Mouse (Mus musculus) cerebellum, adult 2 months (tissue): Measurements from ENCODE around the gene Asb16. TPM values are rescaled to one million over a fixed set of nuclear protein-coding genes. Genes with fewer than 3 reads are reported as not detected.
A peak's percentile ranks its signal among the peaks of the same experiment; 100 is the strongest.

Experiments used
- DNase-seq, 2 experiments: peaks; one replicate each; pipeline ENCODE4 v3.0.0; 2021
- H3K27ac ChIP-seq: fragments of 200-500 bp; 2 replicates; pipeline ENCODE4 v1.5.1; 2012; ENCODE audit warnings: low read length, control low read depth, inconsistent platforms; ENCODE audit not compliant: insufficient read depth
- H3K27me3 ChIP-seq: fragments of 200-500 bp; 2 replicates; pipeline ENCODE4 v1.6.1; 2012; ENCODE audit warnings: inconsistent platforms, mild to moderate bottlenecking, low read length, moderate library complexity; ENCODE audit not compliant: control insufficient read depth, insufficient read depth
- H3K4me1 ChIP-seq: fragments of 200-500 bp; 2 replicates; pipeline ENCODE4 v1.6.1; 2011; ENCODE audit warnings: low read length; ENCODE audit not compliant: control insufficient read depth, insufficient read depth
- H3K4me3 ChIP-seq: fragments of 200-500 bp; replicated peaks from 2 replicates; pipeline ENCODE3; 2011; ENCODE audit warnings: mild to moderate bottlenecking, low read depth, low read length, control low read depth; ENCODE audit not compliant: insufficient read depth
- CTCF ChIP-seq: fragments of 200-500 bp; IDR thresholded peaks from 2 replicates; pipeline ENCODE4 v1.5.1; 2011; ENCODE audit warnings: low read depth, mild to moderate bottlenecking, control low read depth, low read length, moderate library complexity, borderline replicate concordance; ENCODE audit not compliant: insufficient read depth
- POLR2A ChIP-seq: fragments of 200-500 bp; IDR thresholded peaks from 2 replicates; pipeline ENCODE4 v1.6.1; 2011; ENCODE audit warnings: low read length, control low read depth, borderline replicate concordance; ENCODE audit not compliant: insufficient read depth
- WGBS: fragments of 180-500 bp; shearing (Covaris S2); methylation state at CpG from one replicate; pipeline ENCODE4 v1.1.7; 2018; 5-methylcytosine and 5-hydroxymethylcytosine counted together
- polyA plus RNA-seq: library from polyadenylated mRNA; depleted of rRNA; stranded (reverse); fragments of >200 nt; gene quantifications from 2 replicates; pipeline ENCODE4 v1.2.3, GENCODE M21; 2012

Asb16 gene
- polyA plus RNA-seq, 1 experiment, result 4.0 TPM

DNA sequence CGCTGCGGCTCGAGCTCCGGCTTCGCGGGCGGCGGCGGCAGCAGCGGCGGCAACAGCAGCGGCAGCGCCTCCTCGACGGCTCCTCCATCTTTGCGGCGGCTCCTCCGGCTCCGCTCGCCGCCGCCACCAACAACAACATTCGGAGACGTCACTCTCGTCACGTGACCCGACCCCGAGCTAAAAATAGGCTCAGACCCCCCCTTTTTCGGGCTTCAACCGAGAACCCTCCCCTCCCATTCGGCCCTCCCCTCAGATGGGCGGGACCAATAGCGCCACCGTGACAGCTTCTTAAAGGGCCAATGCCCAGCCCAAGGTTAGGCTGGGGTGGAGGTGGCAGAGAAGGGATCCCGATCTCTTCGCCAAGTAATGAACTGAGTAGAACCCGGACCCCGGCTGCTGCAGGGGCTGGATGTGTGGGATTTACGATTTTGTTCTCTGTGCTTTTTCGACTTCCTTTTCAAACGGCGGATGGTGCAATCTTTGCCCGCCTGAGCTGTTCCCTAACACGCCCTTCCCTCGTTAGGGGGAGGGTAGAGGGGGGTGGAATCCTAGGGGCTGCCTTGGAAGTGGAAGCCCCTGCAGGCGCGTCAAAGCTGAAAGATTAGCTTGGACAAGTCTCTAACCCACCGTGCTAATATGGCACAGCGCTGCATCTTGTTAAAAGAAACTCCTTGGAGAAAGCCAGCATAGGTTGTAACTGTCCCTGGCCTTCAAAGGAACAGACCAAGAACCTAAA, 38.4 kb upstream of the Asb16 start, which contains the start of gene Hdac5:
Gene Hdac5, minus strand, starts transcription at position 161 of the 736 bp plus-strand sequence.
- peak; percentile 98 to 99 for DNase-seq
- peaks cover 21% of the 10 kb centered on the region for H3K4me1 ChIP-seq
- H3K4me3 ChIP-seq, result peak within 1 kb of the TSS; percentile 98
- peak within 1 kb of the TSS; percentile 78 for H3K27ac ChIP-seq
- WGBS, result under 1% methylated on average over 40 of the region's 49 CpGs
- TF ChIP-seq POLR2A, result peak; percentile 80
- TF ChIP-seq CTCF, result no peak; the same call in 1 of the 2 replicates
- H3K27me3 ChIP-seq, result no peaks in the 10 kb centered on the region

DNA sequence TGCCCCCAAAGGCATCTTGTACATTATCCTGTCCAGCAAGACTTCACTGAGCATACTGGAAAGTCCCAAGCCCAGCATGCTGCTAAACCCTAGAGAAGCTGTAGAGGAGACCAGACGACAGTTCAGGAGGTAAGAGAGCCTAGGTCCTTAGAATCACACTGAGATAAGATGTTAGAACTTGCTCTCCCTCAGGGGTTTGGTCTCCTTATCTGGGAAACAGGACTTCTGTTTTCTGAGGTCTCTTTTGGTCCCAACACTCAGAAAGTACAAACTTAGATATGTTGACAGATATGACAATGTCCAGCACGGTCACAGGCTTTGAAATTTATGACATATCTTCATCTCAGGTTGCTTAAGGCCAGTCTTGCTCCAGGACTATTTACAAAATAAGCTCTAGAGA, 32.5 kb upstream of the Asb16 start:
- Histone ChIP-seq H3K4me1 (no peaks in the 10 kb centered on the region), H3K4me3 (no peak overlapping the region), H3K27ac (no peak overlapping the region), H3K27me3 (no peaks in the 10 kb centered on the region)
- 72% methylated on average over 2 of the region's 2 CpGs for WGBS
- no peak for TF ChIP-seq POLR2A
- TF ChIP-seq CTCF, result no peak
- DNase-seq, result no peak

GRCm38 (mm10) chr11:102240636-102241035, 27.9 kb upstream of the Asb16 start:
- Histone ChIP-seq H3K27ac (no peak overlapping the region), H3K27me3 (no peaks in the 10 kb centered on the region), H3K4me3 (no peak overlapping the region), H3K4me1 (0 out of 2 replicates have a peak, but pooled peaks cover 3% of the 10 kb centered on the region)
- WGBS, result 93% methylated on average over 6 of the region's 6 CpGs
- DNase-seq, result no peak
- TF ChIP-seq CTCF (no peak), POLR2A (no peak)

DNA sequence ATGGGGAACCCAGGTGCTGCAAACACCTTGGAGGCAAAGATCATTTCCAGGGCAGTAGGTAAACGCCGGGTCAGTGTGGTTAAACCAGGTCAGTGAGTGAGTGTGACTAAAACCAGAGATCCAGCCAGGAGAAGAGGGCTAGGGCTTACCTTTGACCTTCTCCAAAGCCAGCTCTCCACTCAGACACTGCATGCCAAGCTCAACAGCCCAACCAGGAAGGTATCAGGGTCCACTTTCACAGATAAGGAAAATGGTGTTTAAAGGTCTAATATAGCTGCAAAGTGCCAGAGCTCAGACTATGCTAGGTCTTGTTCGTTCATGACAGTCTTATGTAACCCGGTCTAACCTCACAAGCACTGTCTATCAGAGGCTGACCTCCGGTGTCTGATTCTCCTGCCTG, 27.3 kb upstream of the Asb16 start:
- H3K4me3 ChIP-seq, result no peak overlapping the region
- 81% methylated on average over 5 of the region's 5 CpGs for WGBS
- 0 out of 2 replicates have a peak, but pooled peaks cover 4% of the 10 kb centered on the region for H3K4me1 ChIP-seq
- no peak for DNase-seq
- no peak overlapping the region for H3K27ac ChIP-seq
- no peak for TF ChIP-seq CTCF
- no peak for TF ChIP-seq POLR2A
- no peaks in the 10 kb centered on the region for H3K27me3 ChIP-seq

- H3K4me1 ChIP-seq, result 0 out of 2 replicates have a peak, but pooled peaks cover 4% of the 10 kb centered on the region
- TF ChIP-seq CTCF (no peak; the same call in 1 of the 2 replicates), POLR2A (no peak)
- whole genome bisulfite sequencing, result 57% methylated on average over 5 of the region's 5 CpGs
- no peak for DNase-seq
- H3K27ac ChIP-seq, result no peak overlapping the region
- no peak overlapping the region for H3K4me3 ChIP-seq
- no peaks in the 10 kb centered on the region for H3K27me3 ChIP-seq
Measured at GRCm38 (mm10) chr11:102241874-102242273, 26.7 kb upstream of the Asb16 start.

DNA sequence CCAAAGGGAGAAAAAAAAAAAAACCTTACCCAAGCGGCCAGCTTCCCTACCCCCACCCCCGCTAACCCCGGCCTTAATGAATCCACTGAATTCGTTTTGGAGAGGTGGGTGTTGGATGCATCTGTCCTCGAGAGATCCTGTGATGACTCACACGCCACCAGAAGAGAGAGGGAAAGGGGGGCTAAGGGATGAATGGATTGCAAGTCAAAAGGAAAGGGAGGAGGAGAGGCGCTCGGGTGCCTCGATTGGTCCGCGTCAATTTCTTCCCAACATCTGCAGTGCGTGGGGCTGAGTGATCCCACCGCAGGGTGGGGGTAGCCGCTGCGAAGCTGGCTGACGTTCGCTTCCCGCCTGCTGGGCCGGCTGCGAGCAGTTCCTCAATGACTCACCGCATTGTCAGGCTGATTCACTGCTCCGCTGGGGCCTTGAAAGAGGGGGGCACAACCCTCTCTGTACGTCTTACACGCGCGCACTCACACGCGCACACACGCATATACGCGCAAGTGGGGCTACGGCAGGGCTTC, 23.6 kb upstream of the Asb16 start:
- no peaks in the 10 kb centered on the region for H3K27me3 ChIP-seq
- under 1% methylated on average over 32 of the region's 32 CpGs for WGBS

GRCm38 (mm10) chr11:102245581-102246272, 22.8 kb upstream of the Asb16 start:
- Histone ChIP-seq H3K27me3 (no peaks in the 10 kb centered on the region), H3K4me3 (peak overlapping the region; percentile 63), H3K27ac (no peak overlapping the region), H3K4me1 (0 out of 2 replicates have a peak, but pooled peaks cover 4% of the 10 kb centered on the region)
- WGBS, result 58% methylated on average over 14 of the region's 14 CpGs
- TF ChIP-seq CTCF, result no peak
- no peak for TF ChIP-seq POLR2A
- DNase-seq, result no peak

More for the DNA sequence above, 23.6 kb upstream of the Asb16 start:
- Histone ChIP-seq H3K27ac (0 out of 2 replicates have a peak overlapping the region, but pooled peaks have one; percentile 12), H3K4me1 (0 out of 2 replicates have a peak, but pooled peaks cover 4% of the 10 kb centered on the region), H3K4me3 (peak overlapping the region; percentile 63)
- TF ChIP-seq CTCF (no peak), POLR2A (no peak)
- DNase-seq, result peak; percentile 79 to 84
